Mouse (Mus musculus) hindbrain, postnatal 0 days (tissue): ENCODE results near the gene A4gnt. TPM values are rescaled to one million over a fixed set of nuclear protein-coding genes. Genes with fewer than 3 reads are reported as not detected.
A peak's percentile ranks its signal among the peaks of the same experiment; 100 is the strongest.

Source experiments
- ATAC-seq: fragments of 200-750 bp; cut with Nextera tagmentation; 2 replicates; pipeline ENCODE4 v1.8.0; 2017; ENCODE audit warnings: mild to moderate bottlenecking, moderate TSS enrichment, moderate library complexity
- DNase-seq: peaks from one replicate; pipeline ENCODE4 v3.0.0-alpha.2; 2015; ENCODE audit warnings: low spot score
- H3K27ac ChIP-seq: fragments of 300-500 bp; sonication (generic); 2 replicates; pipeline ENCODE4 v1.5.1; 2014; ENCODE audit warnings: mild to moderate bottlenecking
- H3K27me3 ChIP-seq: fragments of 300-500 bp; sonication (generic); 2 replicates; pipeline ENCODE4 v1.6.1; 2014; ENCODE audit warnings: low read length, mixed read lengths; ENCODE audit not compliant: insufficient read depth
- H3K36me3 ChIP-seq: fragments of 300-500 bp; sonication (generic); 2 replicates; pipeline ENCODE4 v1.6.1; 2014; ENCODE audit warnings: low read length, mixed read lengths; ENCODE audit not compliant: insufficient read depth
- H3K4me1 ChIP-seq: fragments of 300-500 bp; sonication (generic); 2 replicates; pipeline ENCODE4 v1.6.1; 2014; ENCODE audit warnings: antibody characterized with exemption, low read length, mixed read lengths; ENCODE audit not compliant: insufficient read depth
- H3K4me2 ChIP-seq: fragments of 300-500 bp; sonication (generic); 2 replicates; pipeline ENCODE4 v1.6.1; 2014; ENCODE audit warnings: low read depth, mild to moderate bottlenecking, low read length, moderate library complexity, mixed read lengths
- H3K4me3 ChIP-seq: fragments of 300-500 bp; sonication (generic); 2 replicates; pipeline ENCODE4 v1.5.1; 2014; ENCODE audit warnings: low read length
- H3K9ac ChIP-seq: fragments of 300-500 bp; sonication (generic); replicated peaks from 2 replicates; pipeline ENCODE4 v1.6.1; 2014; ENCODE audit warnings: mild to moderate bottlenecking, low read length, moderate library complexity, mixed read lengths
- H3K9me3 ChIP-seq: fragments of 300-500 bp; sonication (generic); 2 replicates; pipeline ENCODE4 v1.6.1; 2016; ENCODE audit warnings: low read length, mixed read lengths
- CTCF ChIP-seq: IDR thresholded peaks from 2 replicates; pipeline ENCODE4 v1.5.1; 2016; ENCODE audit warnings: antibody characterized with exemption, control low read depth, low read depth
- WGBS: fragments of 180-500 bp; shearing (Covaris S2); extraction: QIAGEN DNeasy Blood & Tissue Kit; methylation state at CpG from one replicate; pipeline ENCODE4 v1.1.7; 2014; 5-methylcytosine and 5-hydroxymethylcytosine counted together
- polyA plus RNA-seq: library from polyadenylated mRNA; unstranded; fragments of >200 nt; fragmentation: Nextera tagmentation; extraction: Ambion mirVana; gene quantifications from 2 replicates; pipeline ENCODE4 v1.2.1, GENCODE M21; 2015
- total RNA-seq: library from RNA; depleted of rRNA; stranded (reverse); fragments of >200 nt; gene quantifications from 2 replicates; pipeline ENCODE4 v1.2.3, GENCODE M21; 2014; rRNA removed

The A4gnt gene
- total RNA-seq (not detected in 2 replicates), polyA plus RNA-seq (not detected in 2 replicates)

GRCm38 (mm10) chr9:99612202-99612601 is at the start of gene A4gnt:
TSS of gene A4gnt (plus strand) at chr9:99612502.
- 60% methylated on average over 2 of the region's 2 CpGs for WGBS
- no peak within 1 kb of the TSS for H3K4me3 ChIP-seq
- no peaks in the 10 kb centered on the region for H3K27me3 ChIP-seq
- H3K9me3 ChIP-seq: no peaks in the 10 kb centered on the region
- DNase-seq (no peak), ATAC-seq (no peak)
- H3K9ac ChIP-seq: no peak within 1 kb of the TSS
- H3K27ac ChIP-seq: no peak within 1 kb of the TSS
- no peak for TF ChIP-seq CTCF
- H3K4me2 ChIP-seq: no peak within 1 kb of the TSS
- H3K36me3 ChIP-seq: no peaks in the 10 kb centered on the region
- H3K4me1 ChIP-seq: no peaks in the 10 kb centered on the region

- H3K4me3 ChIP-seq: no peak overlapping the region
- peaks cover 10% of the 10 kb centered on the region for H3K4me1 ChIP-seq
- whole genome bisulfite sequencing: 34% methylated on average over 11 of the region's 11 CpGs
- no peak for ATAC-seq
- H3K36me3 ChIP-seq: no peaks in the 10 kb centered on the region
- H3K27ac ChIP-seq: no peak overlapping the region
- H3K9ac ChIP-seq: no peak overlapping the region
- H3K4me2 ChIP-seq: no peak overlapping the region
- peak; percentile 6 for DNase-seq
- H3K27me3 ChIP-seq: no peaks in the 10 kb centered on the region
- no peaks in the 10 kb centered on the region for H3K9me3 ChIP-seq
- TF ChIP-seq CTCF: no peak
These were observed 48.6 kb upstream of the A4gnt start for GRCm38 (mm10) chr9:99563714-99564113.

- no peaks in the 10 kb centered on the region for H3K27me3 ChIP-seq
- ATAC-seq: no peak; the same call in 1 of the 2 replicates
- 1% methylated on average over 15 of the region's 15 CpGs for WGBS
These were observed 44.3 kb upstream of the A4gnt start for GRCm38 (mm10) chr9:99568023-99568346.

GRCm38 (mm10) chr9:99568347-99569070 is 43.8 kb upstream of the A4gnt start, which contains the start of gene Armc8:
TSS of gene Armc8 (minus strand) at chr9:99568899.
- H3K4me1 ChIP-seq: peaks cover 10% of the 10 kb centered on the region
- H3K9me3 ChIP-seq: no peaks in the 10 kb centered on the region
- WGBS: 0% methylated on average over 68 of the region's 70 CpGs
- peak within 1 kb of the TSS; percentile 99 for H3K27ac ChIP-seq
- DNase-seq (peak; percentile 94), ATAC-seq (peak; percentile 96)
- no peaks in the 10 kb centered on the region for H3K27me3 ChIP-seq
- peak within 1 kb of the TSS; percentile 95 for H3K4me3 ChIP-seq
- H3K4me2 ChIP-seq: peak within 1 kb of the TSS; percentile 75
- no peaks in the 10 kb centered on the region for H3K36me3 ChIP-seq
- TF ChIP-seq CTCF: no peak
- H3K9ac ChIP-seq: peak within 1 kb of the TSS; percentile 96

More at GRCm38 (mm10) chr9:99568023-99568346, 44.3 kb upstream of the A4gnt start:
- Histone ChIP-seq H3K4me3 (peak overlapping the region; percentile 95), H3K36me3 (no peaks in the 10 kb centered on the region), H3K4me2 (peak overlapping the region; percentile 75), H3K4me1 (peaks cover 10% of the 10 kb centered on the region), H3K9me3 (no peaks in the 10 kb centered on the region), H3K27ac (peak overlapping the region; percentile 99), H3K9ac (peak overlapping the region; percentile 96)
- peak; percentile 49 for DNase-seq
- TF ChIP-seq CTCF: peak; percentile 31; the same call in 1 of the 2 replicates

- Histone ChIP-seq H3K36me3 (no peaks in the 10 kb centered on the region), H3K4me2 (peak overlapping the region; percentile 75), H3K4me1 (peaks cover 10% of the 10 kb centered on the region), H3K9me3 (no peaks in the 10 kb centered on the region), H3K27ac (peak overlapping the region; percentile 99), H3K9ac (peak overlapping the region; percentile 96), H3K27me3 (no peaks in the 10 kb centered on the region), H3K4me3 (peak overlapping the region; percentile 95)
- no peak for DNase-seq
- ATAC-seq: peak; percentile 48; the same call in 1 of the 2 replicates
- WGBS: 2% methylated on average over 9 of the region's 9 CpGs
- no peak for TF ChIP-seq CTCF
These were observed 43.3 kb upstream of the A4gnt start for GRCm38 (mm10) chr9:99569071-99569397.

- Histone ChIP-seq H3K4me2 (peak within 1 kb of the TSS; percentile 83), H3K27me3 (no peaks in the 10 kb centered on the region), H3K9me3 (no peaks in the 10 kb centered on the region), H3K9ac (peak within 1 kb of the TSS; percentile 88), H3K27ac (peak within 1 kb of the TSS; percentile 84), H3K4me1 (no peaks in the 10 kb centered on the region), H3K4me3 (peak within 1 kb of the TSS; percentile 99), H3K36me3 (0 out of 2 replicates have a peak, but pooled peaks cover 3% of the 10 kb centered on the region)
- 0% methylated on average over 57 of the region's 57 CpGs for WGBS
- DNase-seq (peak; percentile 96), ATAC-seq (peak; percentile 97)
- TF ChIP-seq CTCF: no peak
These were observed 36.4 kb upstream of the A4gnt start, which contains the start of gene Dbr1 for GRCm38 (mm10) chr9:99575677-99576480. TSS of gene Dbr1 (plus strand) at chr9:99575799.
